Mouse (Mus musculus) heart, postnatal 4 days (tissue): ENCODE measurements at regions not wholly inside any gene's neighbourhood (a gene's known extent, or its start where the extent isn't known, plus 50 kb on each side); places are given as distances from the start of the nearest gene placed in this dataset.
"Not testable (repeated sequence)": the region's sequence is repeated elsewhere in the genome, so short reads cannot be mapped to it uniquely, and the experiment has no call there.

Source experiments
- DNase-seq: peaks from one replicate; pipeline ENCODE4 v3.0.0; 2021

GRCm38 (mm10) chr16:69937514-69938194 lies 74.1 kb upstream of the Speer2 start:
- no peak for DNase-seq

GRCm38 (mm10) chr16:69943635-69944034 lies 80.1 kb upstream of the Speer2 start:
- DNase-seq, result no peak

- DNase-seq, result no peak
These were observed 85.2 kb upstream of the Speer2 start for GRCm38 (mm10) chr16:69948783-69949182.

GRCm38 (mm10) chr16:69949339-69949738 lies 85.8 kb upstream of the Speer2 start:
- DNase-seq, result no peak

GRCm38 (mm10) chr16:69951581-69951980 lies 88.0 kb upstream of the Speer2 start:
- DNase-seq, result no peak

GRCm38 (mm10) chr16:69966561-69966960 lies 103.0 kb upstream of the Speer2 start:
- DNase-seq, result not testable (repeated sequence)

- no peak for DNase-seq
These were observed 116.4 kb upstream of the Speer2 start for GRCm38 (mm10) chr16:69979813-69980527.

- no peak for DNase-seq
These were observed 120.8 kb upstream of the Speer2 start for GRCm38 (mm10) chr16:69984320-69984719.

- no peak for DNase-seq
These were observed 128.4 kb upstream of the Speer2 start for GRCm38 (mm10) chr16:69991907-69992470.

GRCm38 (mm10) chr16:69992715-69993114 lies 129.2 kb upstream of the Speer2 start:
- DNase-seq, result no peak

- no peak for DNase-seq
These were observed 143.3 kb upstream of the Speer2 start for GRCm38 (mm10) chr16:70006863-70007262.

GRCm38 (mm10) chr16:70016980-70017379 lies 153.4 kb upstream of the Speer2 start:
- DNase-seq, result no peak

- no peak for DNase-seq
These were observed 156.0 kb upstream of the Speer2 start for GRCm38 (mm10) chr16:70019564-70019963.

GRCm38 (mm10) chr16:70021436-70021835 lies 157.9 kb upstream of the Speer2 start:
- no peak for DNase-seq

GRCm38 (mm10) chr16:70028649-70029048 lies 165.1 kb upstream of the Speer2 start:
- peak; percentile 5 for DNase-seq

- DNase-seq, result no peak
These were observed 182.0 kb upstream of the Speer2 start for GRCm38 (mm10) chr16:70045547-70045946.

- no peak for DNase-seq
These were observed 182.5 kb upstream of the Speer2 start for GRCm38 (mm10) chr16:70046009-70046408.

- no peak for DNase-seq
These were observed 186.3 kb upstream of the Speer2 start for GRCm38 (mm10) chr16:70049850-70050249.

- DNase-seq, result no peak
These were observed 207.9 kb upstream of the Speer2 start for GRCm38 (mm10) chr16:70071471-70071870.

GRCm38 (mm10) chr16:70073740-70074139 lies 210.2 kb upstream of the Speer2 start:
- no peak for DNase-seq

- no peak for DNase-seq
These were observed 216.0 kb upstream of the Speer2 start for GRCm38 (mm10) chr16:70079497-70079896.

- no peak for DNase-seq
These were observed 222.5 kb upstream of the Gbe1 start for GRCm38 (mm10) chr16:70091291-70091690.

GRCm38 (mm10) chr16:70091963-70092362 lies 221.8 kb upstream of the Gbe1 start:
- DNase-seq, result no peak

- DNase-seq, result no peak
These were observed 220.5 kb upstream of the Gbe1 start for GRCm38 (mm10) chr16:70093224-70093623.
